Mouse (Mus musculus): Measurements from ENCODE around the gene B4galt5.

DNA sequence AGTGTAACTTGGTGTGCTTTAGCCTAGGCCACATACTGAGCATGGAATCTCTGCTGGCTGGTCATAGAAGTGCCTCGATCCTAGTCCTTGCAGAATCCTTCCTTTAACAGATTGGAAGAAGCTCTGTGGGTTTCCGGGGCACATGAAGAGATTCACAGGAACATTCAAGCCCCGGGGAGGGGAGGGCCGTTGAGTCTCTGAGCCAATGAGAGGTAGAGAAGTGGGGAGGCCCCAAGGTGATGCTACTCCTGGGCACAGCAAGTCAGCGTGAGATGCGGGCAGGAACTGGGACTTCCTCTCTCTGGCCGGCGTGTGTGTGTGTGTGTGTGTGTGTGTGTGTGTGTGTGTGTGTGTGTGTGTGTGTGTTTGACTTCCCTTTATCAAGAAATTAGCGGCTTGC lies 19.3 kb upstream of the B4galt5 start:
- TF ChIP-seq EP300 (IDR thresholded peaks at IDR 0.05; ENCODE audit: low read length), result peak; percentile 35; the same call in 1 of the 2 replicates
- peak; percentile 70 for TF ChIP-seq POLR2A (IDR thresholded peaks at IDR 0.05; ENCODE audit: low read depth, low read length)
- peak; percentile 30 for TF ChIP-seq SMC3 (IDR thresholded peaks at IDR 0.05; ENCODE audit: low read depth, low read length)
- no peak for TF ChIP-seq USF2 (conservative IDR thresholded peaks at IDR 0.05; ENCODE audit: low read depth, low read length)
- TF ChIP-seq CHD1 (IDR thresholded peaks at IDR 0.05; ENCODE audit: low read depth, low read length), result no peak
- TF ChIP-seq ZNF384 (IDR thresholded peaks at IDR 0.05; ENCODE audit: low read depth, low read length), result peak; percentile 43; the same call in 1 of the 2 replicates
- TF ChIP-seq CTCF (conservative IDR thresholded peaks at IDR 0.05 in 1 of 2, IDR thresholded peaks at IDR 0.05 in 1 of 2; ENCODE audit: low read depth in 2 of 2, low read length in 2 of 2), result no peak
- TF ChIP-seq RAD21 (IDR thresholded peaks at IDR 0.05; ENCODE audit: low read depth, low read length), result no peak
